Mouse (Mus musculus) thymus, postnatal 36 days (tissue): ENCODE results near the gene Fgfr2.

Experiments used
- DNase-seq, 2 experiments: peaks; one replicate each; pipeline ENCODE4 v3.0.0; 2022; ENCODE audit warnings: mixed read lengths in 2 of 2

The Fgfr2 gene

DNA sequence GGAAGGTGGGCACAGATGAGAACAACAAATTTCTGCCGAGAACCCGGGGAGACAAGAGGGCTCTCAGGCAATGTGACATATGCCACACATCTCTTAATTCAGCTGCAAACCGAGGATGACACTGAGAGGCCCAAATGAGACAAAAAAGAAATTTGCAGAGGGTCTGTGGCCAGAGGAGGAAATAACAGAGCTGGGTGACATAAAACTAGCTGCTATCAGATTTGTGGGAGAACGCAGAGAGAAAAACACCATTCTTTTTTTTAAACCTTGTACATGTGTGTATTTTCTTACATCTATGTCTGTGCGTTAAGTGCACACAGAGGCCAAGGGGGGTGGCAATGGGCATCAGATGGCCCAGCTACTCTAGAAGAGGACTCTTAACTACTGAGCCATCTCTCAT, 328.0 kb downstream of the Fgfr2 start:
- no peak for DNase-seq

DNA sequence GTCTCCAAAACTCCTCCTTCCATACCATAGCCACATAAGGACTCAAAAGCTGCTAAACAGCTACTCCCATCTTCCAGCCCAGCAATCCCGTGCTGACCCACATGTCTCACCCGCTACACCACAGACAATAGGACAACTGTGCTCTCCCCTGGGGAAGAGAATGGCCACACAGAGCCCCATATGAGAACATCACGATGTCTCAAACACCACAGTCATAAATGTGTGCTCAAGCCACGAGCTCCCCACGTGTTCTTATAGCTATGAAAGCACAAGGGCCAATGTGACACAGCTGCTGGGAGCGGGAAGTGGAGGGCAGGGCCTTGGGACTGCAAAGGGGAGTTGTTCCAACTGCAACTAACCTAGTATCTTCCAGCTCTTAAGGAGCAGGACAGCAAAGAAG, 329.7 kb downstream of the Fgfr2 start:
- no peak for DNase-seq

DNA sequence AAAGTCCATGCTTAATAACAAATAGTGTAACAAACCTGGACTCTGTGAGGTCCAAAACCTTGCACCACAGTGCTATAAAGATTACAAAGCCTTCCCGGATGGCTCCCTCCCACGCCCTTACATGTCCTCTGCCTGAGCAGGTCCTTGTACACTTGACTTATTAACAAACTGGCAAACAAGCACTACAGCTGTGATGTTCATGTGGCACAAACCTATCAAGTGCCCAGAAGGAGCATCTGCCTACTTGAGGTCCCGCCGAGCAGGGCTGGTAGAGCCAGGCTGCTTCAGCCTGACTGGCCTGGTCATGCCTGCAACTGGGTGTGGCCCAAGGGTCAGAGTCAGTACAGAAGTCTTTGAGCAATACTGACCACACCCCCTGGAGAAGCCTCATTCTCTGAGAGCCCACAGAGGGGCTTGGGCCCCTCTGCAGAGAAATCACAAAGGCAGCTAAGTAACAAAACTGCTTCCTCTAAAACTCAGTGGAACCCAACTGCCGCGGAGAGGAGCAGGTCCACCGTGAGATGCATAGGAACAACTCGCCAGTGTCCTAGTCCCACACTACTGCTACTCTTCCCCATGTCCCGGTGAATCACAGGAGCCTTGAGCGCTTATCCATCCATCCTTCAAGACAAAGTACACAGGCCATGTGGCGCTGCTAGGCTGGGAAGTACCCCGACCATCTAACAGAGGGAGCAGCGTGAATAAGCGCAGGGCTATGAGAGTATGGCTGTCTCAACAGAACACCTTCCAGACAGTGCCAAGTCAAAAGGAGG, 332.5 kb downstream of the Fgfr2 start:
- DNase-seq = no peak

DNA sequence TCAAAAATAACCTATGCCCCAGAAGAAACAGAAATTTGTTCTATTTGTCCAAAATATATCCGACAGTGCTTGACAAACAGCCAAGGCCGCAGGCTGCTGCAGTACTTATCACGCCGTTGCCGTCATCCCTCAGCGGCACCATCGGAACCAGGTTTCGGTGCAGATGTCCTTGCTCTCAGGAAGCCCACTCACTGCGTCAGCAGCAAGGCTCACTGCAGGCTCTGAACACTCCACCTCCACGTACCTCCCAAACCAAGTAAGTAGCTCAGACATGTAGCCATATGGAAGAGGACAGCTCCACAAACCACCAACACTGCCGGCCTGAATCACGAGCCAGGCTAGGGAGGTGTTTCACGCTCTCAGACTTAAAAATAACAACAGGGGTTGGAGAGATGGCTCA, 334.3 kb downstream of the Fgfr2 start:
- DNase-seq = no peak

DNA sequence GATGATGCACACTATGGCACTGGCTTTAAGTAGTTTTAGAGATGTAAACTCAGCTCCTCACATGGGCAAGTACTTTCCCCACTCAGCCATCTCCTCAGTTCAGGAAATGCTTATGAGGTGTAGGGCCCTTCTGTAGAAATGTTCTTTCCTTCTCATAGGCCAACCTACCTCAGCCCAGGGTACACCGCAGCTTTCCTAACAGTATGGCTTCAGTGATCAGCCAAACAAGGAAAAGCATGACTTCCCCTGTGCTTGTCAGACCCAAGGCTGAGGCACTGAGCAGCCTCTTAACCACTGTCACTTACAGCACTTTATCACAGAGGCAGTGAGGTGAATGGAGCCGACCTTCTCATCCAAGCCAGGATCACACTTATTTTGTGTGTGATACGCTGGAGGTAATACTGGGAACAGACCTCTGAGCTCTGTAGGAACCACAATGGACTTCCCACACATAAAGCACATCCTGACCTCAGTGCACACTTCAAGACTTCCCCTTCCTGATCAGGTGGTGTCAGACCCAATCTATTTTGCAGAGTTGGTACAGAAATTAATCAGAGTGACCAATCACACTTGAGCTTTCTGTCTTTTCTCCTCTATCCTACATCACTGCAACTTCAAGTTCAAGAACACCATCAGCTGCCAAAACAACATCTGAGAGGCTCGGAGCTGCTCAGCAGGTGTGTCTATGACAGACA, 335.5 kb downstream of the Fgfr2 start:
- DNase-seq = no peak

DNA sequence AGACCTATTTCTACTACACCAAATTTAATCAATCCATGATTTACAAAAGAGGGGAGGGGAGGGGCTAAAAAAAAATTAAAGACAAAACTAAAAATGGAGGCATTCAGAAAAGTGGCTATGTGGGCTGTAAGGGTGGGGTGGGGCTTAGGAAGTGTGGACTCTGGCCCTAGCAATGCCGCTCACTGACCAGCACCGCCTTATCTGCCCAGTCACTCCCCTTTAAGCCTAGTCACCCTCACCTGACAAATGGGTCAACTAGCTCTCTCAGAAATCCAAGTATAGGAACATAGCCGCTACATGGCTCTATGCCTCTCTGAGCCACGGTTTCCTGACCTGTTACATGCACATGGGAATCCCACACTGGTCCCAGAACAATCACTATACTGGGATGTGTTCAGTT, 336.1 kb downstream of the Fgfr2 start:
- DNase-seq = no peak

DNA sequence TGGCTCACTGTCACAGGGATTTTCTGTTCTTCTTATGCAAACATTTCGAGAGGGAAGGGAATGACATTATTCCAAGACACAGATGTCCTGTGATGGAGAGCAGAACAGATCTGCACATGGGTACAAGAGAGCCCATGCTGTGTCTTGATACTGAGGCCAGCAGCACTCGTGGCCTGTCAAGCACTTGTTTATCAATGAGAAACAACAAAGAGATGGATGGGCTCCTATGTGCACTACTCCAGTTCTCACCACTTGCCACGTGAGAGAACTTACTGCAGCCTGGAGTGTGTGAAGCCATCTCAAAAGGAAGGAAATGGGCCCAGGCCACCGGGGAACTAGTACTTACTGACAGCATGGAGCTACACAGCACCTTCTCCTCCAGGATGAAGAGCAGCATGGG, 336.6 kb downstream of the Fgfr2 start:
- no peak for DNase-seq

DNA sequence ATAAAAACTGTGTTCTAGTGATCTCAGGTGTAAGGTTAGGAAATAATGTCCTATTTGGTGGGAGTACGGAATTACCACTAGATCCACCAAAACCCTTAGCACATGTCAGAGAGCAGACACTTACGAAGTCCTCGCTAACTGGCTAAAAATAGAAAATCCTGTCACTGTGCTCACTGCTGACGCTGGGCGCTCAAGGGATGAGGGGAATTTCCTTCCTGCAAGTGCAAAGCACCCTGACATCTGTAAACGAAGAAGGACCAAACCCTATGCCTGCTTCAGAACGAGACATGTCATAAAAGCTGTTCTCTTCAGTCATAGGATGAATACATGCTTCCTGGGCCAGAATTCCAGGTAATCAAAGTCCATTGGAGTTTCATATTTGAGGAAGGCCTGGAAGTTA, 337.1 kb downstream of the Fgfr2 start:
- no peak for DNase-seq

DNA sequence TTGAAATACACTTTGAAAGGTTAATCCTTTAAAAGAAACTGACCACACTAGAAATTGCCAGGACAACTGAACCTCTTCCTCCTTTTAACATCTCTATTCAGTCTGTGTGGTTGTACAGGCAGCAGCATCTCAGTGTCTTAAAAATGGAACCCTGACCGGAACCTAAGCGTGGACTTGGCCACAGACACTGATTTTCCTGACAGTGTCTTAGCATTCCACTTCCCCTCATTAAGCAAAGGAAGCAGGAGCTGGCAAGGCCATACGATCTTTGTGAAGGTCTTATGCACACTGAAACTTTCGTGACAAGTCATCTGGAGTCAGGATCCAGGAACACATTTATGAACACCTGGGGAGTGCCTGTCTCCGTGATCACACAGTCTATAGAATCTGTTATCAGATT, 339.0 kb downstream of the Fgfr2 start:
- no peak for DNase-seq

DNA sequence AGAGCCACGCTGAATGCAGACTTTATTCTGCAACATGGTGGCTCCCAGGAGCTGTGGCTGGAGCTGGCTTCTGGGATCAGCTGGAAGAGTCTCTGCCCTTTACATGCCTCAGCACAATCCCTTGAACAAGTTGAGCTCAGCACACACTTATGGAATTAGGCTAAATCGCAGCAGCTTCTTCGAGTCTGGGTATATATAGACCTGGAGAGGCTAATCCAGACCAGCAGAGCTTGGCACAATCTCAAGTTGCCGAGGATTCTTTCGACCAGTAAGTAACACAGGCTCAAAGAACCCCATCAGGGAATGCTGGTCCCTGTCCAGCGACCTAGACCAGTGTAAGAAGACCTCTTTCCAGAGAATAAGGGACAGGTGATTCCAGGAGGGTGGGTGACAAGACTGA, 341.3 kb downstream of the Fgfr2 start:
- DNase-seq = no peak

DNA sequence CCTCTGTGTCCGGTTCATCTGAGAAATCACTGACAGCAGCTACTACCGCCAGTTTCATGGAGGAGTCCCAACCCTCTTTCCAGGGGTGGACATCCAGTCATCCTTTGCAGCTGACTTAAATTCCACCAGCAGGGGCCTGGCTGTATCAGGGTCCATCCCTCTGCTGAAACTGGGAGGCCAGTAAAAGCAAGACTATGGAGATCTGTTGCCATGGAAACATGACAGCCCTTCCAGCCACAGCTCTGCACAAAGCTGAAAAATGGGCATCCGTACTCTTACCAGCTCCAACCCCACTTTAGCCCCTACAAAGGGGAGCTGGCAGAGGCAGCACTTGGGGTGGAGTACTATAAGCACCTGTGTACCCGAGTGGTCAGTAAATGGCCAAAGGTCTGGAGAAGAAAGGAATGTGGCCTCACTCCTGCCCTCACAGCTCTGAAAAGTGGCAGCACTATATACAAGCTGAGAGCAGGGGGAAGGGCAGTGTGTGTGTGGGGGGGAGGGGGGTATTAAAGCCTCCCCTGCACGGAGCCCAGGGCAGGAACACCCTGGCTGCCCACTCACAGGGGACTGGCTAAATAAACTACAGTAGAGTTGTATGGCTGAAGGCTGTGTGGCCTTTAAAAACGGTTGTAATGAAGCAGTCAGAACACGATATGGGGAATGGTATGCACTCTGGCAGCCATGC, 341.9 kb downstream of the Fgfr2 start:
- DNase-seq = no peak

DNA sequence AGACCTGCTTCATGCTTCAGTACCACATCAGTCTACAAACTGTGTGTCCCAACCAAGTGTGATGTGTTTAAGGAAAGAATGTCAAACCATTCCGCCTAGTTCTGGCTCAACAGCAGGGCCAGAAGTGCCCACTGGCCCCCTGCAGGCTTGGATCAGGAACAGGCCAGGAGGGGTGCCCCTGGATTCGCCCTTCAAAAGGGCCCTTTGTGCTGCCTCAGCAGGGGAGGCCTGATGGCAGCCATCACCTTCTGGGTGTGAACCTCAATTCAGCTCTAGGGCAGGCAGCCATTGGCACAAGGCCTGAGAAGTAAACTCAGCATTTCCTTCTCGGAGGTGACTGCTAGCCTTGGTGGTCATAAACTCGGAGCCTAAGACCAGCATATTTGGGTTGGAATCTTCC, 342.5 kb downstream of the Fgfr2 start:
- no peak for DNase-seq

DNA sequence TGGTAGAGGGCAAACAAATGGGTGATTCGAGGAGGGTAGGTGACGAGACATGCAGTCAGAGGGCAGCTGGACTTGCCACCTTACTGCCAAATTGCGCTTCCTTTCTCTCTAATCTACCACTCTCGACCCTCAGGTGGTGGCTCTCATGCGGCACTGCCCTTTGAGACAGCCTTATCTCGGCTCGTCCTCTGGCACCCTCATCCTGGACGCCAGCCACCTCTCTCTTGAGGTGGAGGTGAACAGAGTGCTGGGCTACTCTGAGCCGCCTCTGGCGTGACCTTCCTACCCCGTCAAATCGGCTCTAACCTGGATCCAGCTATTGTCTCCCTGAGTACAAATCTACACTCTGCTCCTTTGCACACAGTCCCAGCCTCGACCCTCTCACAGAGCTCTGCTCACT, 344.5 kb downstream of the Fgfr2 start:
- DNase-seq = no peak

DNA sequence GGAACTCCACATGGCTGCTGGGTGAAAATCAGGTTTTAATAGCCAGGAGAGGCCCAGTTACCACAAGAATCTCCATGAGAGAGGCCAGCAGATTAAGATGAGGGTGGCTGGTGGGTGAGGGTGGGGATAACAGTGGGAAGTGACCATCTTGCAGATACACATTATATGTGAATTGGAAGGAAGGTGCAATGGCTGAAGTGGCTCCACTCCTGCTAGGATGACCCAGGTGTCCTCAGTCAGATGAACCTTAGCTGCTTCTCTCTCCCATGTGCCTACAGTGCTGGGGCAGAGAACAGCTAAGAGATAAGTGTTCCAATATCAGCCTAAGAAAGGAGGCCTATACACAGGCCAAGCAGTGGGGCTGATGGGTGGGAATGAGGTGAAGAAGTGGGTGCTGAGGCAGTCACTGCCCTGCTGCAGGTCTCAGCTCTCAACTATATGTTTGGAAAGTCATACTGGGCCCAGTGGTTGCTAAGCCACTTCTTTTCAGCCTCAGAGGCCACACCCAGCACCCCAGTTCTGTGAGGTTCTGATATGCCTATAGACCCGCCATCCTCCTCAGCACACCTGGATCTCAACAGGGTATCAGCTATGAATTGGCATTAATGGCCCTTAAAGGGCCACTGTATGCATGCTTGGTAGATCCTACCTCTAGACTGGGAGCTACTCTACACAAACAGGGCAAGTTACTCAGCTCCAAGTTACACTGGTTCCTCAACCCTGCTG, 345.3 kb downstream of the Fgfr2 start:
- no peak for DNase-seq

DNA sequence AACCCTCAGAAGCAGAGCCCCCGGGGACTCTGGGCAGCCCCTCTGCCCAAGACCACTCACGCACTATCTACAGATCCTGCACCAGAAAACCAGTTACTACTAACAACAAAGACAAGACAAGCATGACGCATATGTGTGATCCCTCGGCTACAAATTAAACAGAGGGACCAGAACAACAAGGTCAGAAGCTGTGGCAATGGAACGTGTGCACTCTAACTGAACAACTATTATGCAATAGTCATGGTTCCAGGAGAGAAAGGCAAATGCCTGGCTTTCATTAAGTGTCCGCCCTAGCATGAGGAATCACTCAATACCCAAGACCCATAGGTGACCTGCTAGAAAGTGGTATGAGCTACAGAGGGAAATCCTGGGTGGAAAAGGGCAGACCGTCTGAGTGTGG, 346.0 kb downstream of the Fgfr2 start:
- DNase-seq = no peak

DNA sequence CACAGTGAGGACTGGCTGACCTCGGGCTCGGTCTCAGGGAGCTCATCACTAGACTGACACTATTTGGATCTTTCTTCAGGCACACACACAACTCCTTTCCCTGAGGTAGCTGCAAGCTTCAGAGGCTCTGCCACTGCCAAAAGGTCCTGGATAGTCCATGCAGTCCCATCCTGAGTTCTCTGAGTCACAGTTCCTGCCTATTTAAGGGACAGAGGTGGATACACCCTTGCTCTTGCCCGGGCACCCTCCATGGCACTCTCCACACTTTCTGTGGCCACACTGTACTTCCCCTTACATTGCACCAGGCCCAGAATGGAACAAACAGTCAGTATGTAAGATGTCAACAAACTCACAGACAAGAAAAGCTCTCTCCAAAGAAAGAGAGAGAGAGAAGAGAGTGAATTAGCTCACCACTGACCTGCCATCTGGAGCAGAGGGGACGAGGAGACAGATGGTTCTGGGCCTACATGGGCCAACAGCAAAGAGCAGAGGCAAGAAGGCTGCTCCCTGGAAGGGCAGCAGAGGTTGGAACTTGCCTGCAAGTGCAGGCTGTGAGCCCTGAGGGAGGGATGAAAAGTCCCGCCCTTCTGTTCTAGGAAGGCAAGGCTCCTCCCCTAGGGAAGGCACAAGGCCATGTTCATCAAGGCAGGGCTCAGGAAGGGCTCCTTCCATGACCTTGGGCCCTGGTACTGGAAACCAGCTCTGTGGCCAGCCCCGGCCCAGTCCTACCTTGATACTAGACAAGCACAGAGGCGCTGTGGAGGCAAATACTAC, 346.6 kb downstream of the Fgfr2 start:
- no peak for DNase-seq

DNA sequence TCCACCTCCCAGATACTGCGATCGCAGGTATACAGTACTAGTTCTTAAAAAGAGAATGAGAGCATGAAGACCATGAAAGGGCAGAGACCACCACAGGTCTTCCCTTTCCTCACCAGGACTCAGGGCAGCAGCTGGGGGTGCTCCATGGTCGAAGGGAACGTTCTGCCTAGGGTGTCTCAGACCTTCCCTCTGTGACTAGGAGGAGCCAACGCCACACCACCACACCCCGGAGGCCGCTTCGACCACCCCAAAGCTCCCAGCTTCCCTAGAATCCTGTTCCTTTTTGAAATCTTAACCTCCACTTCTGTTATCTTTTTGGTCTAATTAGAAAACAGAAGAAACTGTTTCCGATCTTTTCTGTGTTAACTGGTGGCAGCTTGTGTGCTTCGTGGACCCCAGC, 347.2 kb downstream of the Fgfr2 start:
- no peak for DNase-seq

DNA sequence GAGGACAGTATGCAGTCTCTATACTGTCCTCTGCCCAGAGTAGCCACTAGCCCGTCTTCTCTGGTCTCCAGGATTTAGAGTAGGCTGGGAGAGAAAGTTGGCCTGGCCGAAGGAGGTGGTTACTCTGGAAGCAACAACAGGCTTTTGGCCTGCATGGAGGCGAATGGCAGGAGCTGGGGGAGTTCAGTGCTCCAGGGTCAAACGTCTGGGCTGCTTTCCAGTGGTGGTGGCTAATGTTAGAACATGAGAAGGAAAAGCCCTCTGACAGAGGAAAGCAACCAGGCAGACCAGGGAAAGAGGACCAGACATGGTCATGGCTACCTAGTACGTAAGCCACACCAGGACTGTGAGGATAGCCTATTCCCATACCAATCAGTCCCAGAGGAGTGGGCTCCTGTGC, 347.8 kb downstream of the Fgfr2 start:
- no peak for DNase-seq

DNA sequence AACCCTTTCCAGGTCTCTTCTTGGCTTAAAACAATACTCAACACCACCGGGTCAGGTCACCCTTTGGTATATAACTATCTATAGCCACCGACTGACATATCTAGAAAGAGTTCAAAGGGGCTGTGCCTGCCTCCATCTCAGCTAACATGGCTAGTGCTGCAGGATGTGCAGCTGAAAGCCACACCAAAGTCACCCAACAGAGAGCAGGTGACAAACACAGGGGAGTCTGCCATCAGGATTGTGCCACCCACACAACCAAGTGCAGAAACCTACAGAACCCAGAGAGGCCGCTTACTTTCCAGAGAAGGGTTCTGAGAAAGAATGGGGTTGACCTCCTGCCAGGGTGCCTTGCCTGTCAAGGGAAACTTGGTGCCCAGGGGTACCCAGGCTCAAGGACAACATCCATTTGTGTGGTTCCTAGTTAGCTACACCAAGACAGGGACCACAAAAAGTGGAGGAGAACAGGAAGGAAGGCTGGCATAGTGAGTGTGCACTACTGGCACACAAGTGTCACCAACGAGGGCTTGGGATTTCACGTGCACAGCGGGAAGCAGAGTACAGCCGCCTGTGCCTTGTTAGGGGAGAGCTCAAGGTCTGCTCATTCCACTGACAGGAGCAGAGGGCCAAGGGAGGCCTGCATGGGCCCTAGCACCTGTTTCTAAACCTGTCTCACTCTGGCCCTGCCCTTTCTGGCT, 350.0 kb downstream of the Fgfr2 start:
- peak; percentile 47 to 64 for DNase-seq

DNA sequence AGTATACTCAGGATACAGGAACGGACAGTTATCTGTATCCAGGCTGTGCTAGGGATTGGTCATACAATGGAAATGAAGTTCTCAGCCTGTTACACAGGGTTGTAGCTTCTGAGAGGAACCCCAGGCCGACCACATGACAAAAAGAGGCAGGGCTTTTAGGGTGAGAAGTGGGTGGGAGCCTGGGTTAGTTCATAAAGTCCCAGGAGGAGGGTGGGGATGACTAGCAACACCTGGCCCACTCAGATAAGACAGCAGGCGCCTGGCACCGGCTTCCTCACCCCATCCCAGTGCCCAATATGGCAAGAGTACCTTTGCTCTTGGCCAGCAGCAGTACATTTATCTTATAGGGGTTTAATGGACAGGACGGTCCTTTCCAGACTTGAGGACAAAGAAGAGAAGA, 350.7 kb downstream of the Fgfr2 start:
- DNase-seq = peak; percentile 41 to 53

DNA sequence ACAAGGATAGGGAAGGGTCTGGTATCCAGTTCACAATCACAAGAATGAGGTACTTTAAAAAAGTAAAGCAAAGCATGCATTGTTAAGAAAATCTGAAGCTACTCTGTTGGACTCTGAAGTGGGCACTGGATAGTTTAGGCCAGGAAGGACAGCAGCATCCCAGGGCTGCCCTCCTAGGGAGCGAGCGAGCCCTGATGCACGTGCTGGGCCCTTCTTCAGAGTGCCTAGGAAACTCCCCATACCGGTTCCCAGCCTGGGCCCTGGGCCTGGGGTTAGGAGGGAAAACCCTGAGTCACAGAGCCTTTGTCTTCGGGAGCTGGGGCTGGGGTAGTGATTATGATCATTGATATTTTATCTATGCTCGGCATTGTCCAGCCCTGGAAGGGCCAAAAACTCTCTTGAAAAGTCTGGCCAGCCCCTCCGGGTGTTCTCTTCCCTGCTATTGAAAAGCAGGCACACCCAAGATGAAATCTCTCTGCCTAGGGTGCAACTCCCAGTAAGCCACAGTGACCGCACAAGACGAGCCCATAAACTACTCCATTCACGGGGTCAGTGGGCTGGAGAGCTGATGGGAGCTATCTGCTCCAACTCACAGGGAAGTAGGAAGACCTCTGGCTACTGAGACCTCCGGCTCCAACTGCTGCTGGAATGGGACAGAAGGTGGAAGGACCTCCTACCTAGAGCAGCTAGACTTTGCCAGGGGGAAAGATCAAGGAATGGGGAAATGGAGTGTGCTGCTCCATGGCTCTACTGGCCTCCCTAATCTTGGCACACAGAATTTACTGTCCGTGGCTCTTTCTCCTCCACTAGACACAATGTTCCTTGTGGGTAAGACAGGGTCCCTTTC, 354.4 kb downstream of the Fgfr2 start:
- no peak for DNase-seq
